Comparison of ENCODE assay signal across 10 mouse cellular contexts in the genomic region with DNA sequence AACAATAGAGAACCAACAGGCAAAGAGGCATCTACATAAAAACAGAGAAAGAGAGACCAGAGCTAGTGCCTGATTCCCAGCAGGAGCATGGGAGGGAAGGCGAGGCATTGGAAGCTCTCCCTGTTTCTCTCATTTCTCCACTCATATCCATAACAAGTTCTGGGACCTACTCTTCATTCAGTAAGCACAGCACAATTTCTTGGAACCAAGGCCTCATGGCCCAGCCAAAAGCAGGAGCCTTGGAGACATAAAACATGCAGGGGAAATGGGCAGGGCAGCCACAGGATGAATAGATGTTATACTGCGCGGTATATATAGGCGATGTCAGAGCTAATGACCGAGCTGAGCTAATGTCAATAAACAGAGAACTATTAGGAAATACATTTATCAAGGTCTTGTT.
"Had no signal": no experiment of that assay in that cellular context is flagged by ENCODE, and none has a peak within 500 bp of the region (broad histone marks: within the 10 kb centered on the region; RNA-seq: fewer than 3 reads in every experiment).

No protein-coding gene starts in this region.

- H3K36me3 ChIP-seq: neural tube, embryonic 12.5 days had no signal

- H3K27ac ChIP-seq: liver, embryonic 14.5 days; neural tube, embryonic 12.5 days had no signal

- ATAC-seq: inflammation-experienced regulatory T-cells, adult 6 months; intestine, postnatal 0 days had no signal

- H3K4me2 ChIP-seq: neural tube, embryonic 12.5 days had no signal

- H3K4me3 ChIP-seq: neural tube, embryonic 12.5 days had no signal

- H3K27me3 ChIP-seq: neural tube, embryonic 12.5 days had no signal

- DNase-seq: kidney, adult 8-10 months; kidney, postnatal 25 days; lung, adult 18-20 months; lung, postnatal 10 days; midbrain, embryonic 14.5 days; thymus, postnatal 36 days had no signal

- H3K9ac ChIP-seq: liver, embryonic 14.5 days; neural tube, embryonic 12.5 days had no signal

- H3K9me3 ChIP-seq: neural tube, embryonic 12.5 days had no signal
